Mouse (Mus musculus) hindbrain, postnatal 0 days (tissue): Measurements from ENCODE around the gene Gdf11. TPM values are rescaled to one million over a fixed set of nuclear protein-coding genes. Genes with fewer than 3 reads are reported as not detected.

Source experiments
- ATAC-seq: fragments of 200-750 bp; cut with Nextera tagmentation; 2 replicates; pipeline ENCODE4 v1.8.0; 2017; ENCODE audit warnings: mild to moderate bottlenecking, moderate TSS enrichment, moderate library complexity
- DNase-seq: peaks from one replicate; pipeline ENCODE4 v3.0.0-alpha.2; 2015; ENCODE audit warnings: low spot score
- H3K27ac ChIP-seq: fragments of 300-500 bp; sonication (generic); 2 replicates; pipeline ENCODE4 v1.5.1; 2014; ENCODE audit warnings: mild to moderate bottlenecking
- H3K27me3 ChIP-seq: fragments of 300-500 bp; sonication (generic); 2 replicates; pipeline ENCODE4 v1.6.1; 2014; ENCODE audit warnings: low read length, mixed read lengths; ENCODE audit not compliant: insufficient read depth
- H3K36me3 ChIP-seq: fragments of 300-500 bp; sonication (generic); 2 replicates; pipeline ENCODE4 v1.6.1; 2014; ENCODE audit warnings: low read length, mixed read lengths; ENCODE audit not compliant: insufficient read depth
- H3K4me1 ChIP-seq: fragments of 300-500 bp; sonication (generic); 2 replicates; pipeline ENCODE4 v1.6.1; 2014; ENCODE audit warnings: antibody characterized with exemption, low read length, mixed read lengths; ENCODE audit not compliant: insufficient read depth
- H3K4me2 ChIP-seq: fragments of 300-500 bp; sonication (generic); 2 replicates; pipeline ENCODE4 v1.6.1; 2014; ENCODE audit warnings: low read depth, mild to moderate bottlenecking, low read length, moderate library complexity, mixed read lengths
- H3K4me3 ChIP-seq: fragments of 300-500 bp; sonication (generic); 2 replicates; pipeline ENCODE4 v1.5.1; 2014; ENCODE audit warnings: low read length
- H3K9ac ChIP-seq: fragments of 300-500 bp; sonication (generic); replicated peaks from 2 replicates; pipeline ENCODE4 v1.6.1; 2014; ENCODE audit warnings: mild to moderate bottlenecking, low read length, moderate library complexity, mixed read lengths
- H3K9me3 ChIP-seq: fragments of 300-500 bp; sonication (generic); 2 replicates; pipeline ENCODE4 v1.6.1; 2016; ENCODE audit warnings: low read length, mixed read lengths
- CTCF ChIP-seq: IDR thresholded peaks from 2 replicates; pipeline ENCODE4 v1.5.1; 2016; ENCODE audit warnings: antibody characterized with exemption, control low read depth, low read depth
- polyA plus RNA-seq: library from polyadenylated mRNA; unstranded; fragments of >200 nt; fragmentation: Nextera tagmentation; extraction: Ambion mirVana; gene quantifications from 2 replicates; pipeline ENCODE4 v1.2.1, GENCODE M21; 2015
- total RNA-seq: library from RNA; depleted of rRNA; stranded (reverse); fragments of >200 nt; gene quantifications from 2 replicates; pipeline ENCODE4 v1.2.3, GENCODE M21; 2014; rRNA removed

Gdf11 gene
- total and polyA plus RNA-seq, 2 experiments from 2014 or later = 6.7 to 18.8 TPM

- Histone ChIP-seq H3K36me3 (peaks cover 28% of the 10 kb centered on the region; the same call in 1 of the 2 replicates), H3K9me3 (no peaks in the 10 kb centered on the region)
These were observed 50.9 kb downstream of the Gdf11 start for GRCm38 (mm10) chr10:128840612-128841011.

DNA sequence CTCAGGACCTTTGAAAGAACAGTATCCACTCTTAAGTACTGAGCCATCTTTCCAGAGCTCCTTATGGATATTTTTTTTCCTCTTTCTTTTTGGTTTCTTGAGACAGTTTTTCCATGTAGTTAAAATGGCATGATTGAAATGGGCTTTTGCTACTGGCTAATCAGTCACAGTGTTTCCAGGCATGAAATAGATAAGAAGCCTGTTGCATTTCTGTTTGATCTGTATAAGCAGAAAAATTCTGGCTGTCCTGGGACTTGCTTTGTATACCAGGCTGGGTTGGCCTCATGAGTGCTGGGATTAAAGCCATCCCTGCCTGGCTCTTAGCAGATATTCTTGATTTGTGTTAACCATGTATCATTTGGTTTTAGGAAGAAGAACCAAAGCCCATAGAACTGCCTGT is 52.1 kb downstream of the Gdf11 start:
- H3K4me2 ChIP-seq = no peak overlapping the region
- TF ChIP-seq CTCF = no peak
- H3K36me3 ChIP-seq = peaks cover 28% of the 10 kb centered on the region; the same call in 1 of the 2 replicates
- no peak overlapping the region for H3K9ac ChIP-seq
- no peak overlapping the region for H3K27ac ChIP-seq
- DNase-seq = no peak
- no peaks in the 10 kb centered on the region for H3K4me1 ChIP-seq
- ATAC-seq = no peak
- no peaks in the 10 kb centered on the region for H3K9me3 ChIP-seq
- H3K4me3 ChIP-seq = no peak overlapping the region
- H3K27me3 ChIP-seq = no peaks in the 10 kb centered on the region

More at GRCm38 (mm10) chr10:128840612-128841011, 50.9 kb downstream of the Gdf11 start:
- no peak overlapping the region for H3K9ac ChIP-seq
- no peaks in the 10 kb centered on the region for H3K4me1 ChIP-seq
- H3K27ac ChIP-seq = no peak overlapping the region
- ATAC-seq = no peak
- H3K27me3 ChIP-seq = no peaks in the 10 kb centered on the region
- DNase-seq = no peak
- TF ChIP-seq CTCF = no peak
- no peak overlapping the region for H3K4me2 ChIP-seq
- H3K4me3 ChIP-seq = no peak overlapping the region

DNA sequence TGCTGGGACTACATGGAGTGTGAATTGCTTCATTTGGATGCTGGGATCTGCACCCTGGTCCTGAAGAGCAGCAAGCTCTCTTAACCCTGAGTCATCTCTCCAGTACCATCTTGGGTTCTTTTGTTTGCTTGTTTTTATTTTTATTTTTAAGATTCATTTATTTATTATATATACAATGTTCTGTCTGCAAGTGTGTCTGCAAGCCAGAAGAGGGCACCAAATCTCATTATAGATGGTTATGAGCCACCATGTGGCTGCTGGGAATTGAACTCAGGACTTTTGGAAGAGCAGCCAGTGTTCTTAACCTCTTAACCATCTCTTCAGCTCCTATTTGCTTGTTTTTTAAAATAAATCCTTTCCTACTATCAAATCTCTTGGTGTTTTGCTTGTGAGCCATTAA is 54.1 kb downstream of the Gdf11 start:
- DNase-seq (no peak), ATAC-seq (no peak)
- no peaks in the 10 kb centered on the region for H3K4me1 ChIP-seq
- no peak overlapping the region for H3K27ac ChIP-seq
- H3K9ac ChIP-seq = no peak overlapping the region
- H3K27me3 ChIP-seq = no peaks in the 10 kb centered on the region
- no peak for TF ChIP-seq CTCF
- H3K4me3 ChIP-seq = no peak overlapping the region
- no peaks in the 10 kb centered on the region for H3K9me3 ChIP-seq
- peaks cover 19% of the 10 kb centered on the region; the same call in 1 of the 2 replicates for H3K36me3 ChIP-seq
- H3K4me2 ChIP-seq = no peak overlapping the region

Other genes starting within 250 kb of the Gdf11 start
- 11.0 and 90.5 TPM in 2 replicates for gene Ikzf4, start 245.7 kb downstream of the Gdf11 start, total RNA-seq
- 8.6 and 9.8 TPM in 2 replicates for gene Ikzf4, start 245.7 kb downstream of the Gdf11 start, polyA plus RNA-seq
- gene Suox, start 217.6 kb downstream of the Gdf11 start, total RNA-seq = 15.3 and 15.5 TPM in 2 replicates
- 10.3 and 10.9 TPM in 2 replicates for gene Suox, start 217.6 kb downstream of the Gdf11 start, polyA plus RNA-seq
- 108 and 127 TPM in 2 replicates for gene Rab5b, start 195.5 kb downstream of the Gdf11 start, total RNA-seq
- gene Rab5b, start 195.5 kb downstream of the Gdf11 start, polyA plus RNA-seq = 97.5 and 99.7 TPM in 2 replicates
- 0.63 and 1.0 TPM in 2 replicates for gene Pmel, start 187.5 kb downstream of the Gdf11 start, total RNA-seq
- 1.0 and 1.4 TPM in 2 replicates for gene Pmel, start 187.5 kb downstream of the Gdf11 start, polyA plus RNA-seq
- gene Cdk2, start 186.7 kb downstream of the Gdf11 start, total RNA-seq = 17.5 and 21.2 TPM in 2 replicates
- 16.6 and 17.7 TPM in 2 replicates for gene Cdk2, start 186.7 kb downstream of the Gdf11 start, polyA plus RNA-seq
- gene Dgka, start 146.9 kb downstream of the Gdf11 start, total RNA-seq = 6.2 and 6.6 TPM in 2 replicates
- gene Dgka, start 146.9 kb downstream of the Gdf11 start, polyA plus RNA-seq = 6.2 and 6.7 TPM in 2 replicates
- 45.6 and 47.4 TPM in 2 replicates for gene Pym1, start 143.8 kb downstream of the Gdf11 start, total RNA-seq
- gene Pym1, start 143.8 kb downstream of the Gdf11 start, polyA plus RNA-seq = 51.0 and 51.5 TPM in 2 replicates
- gene Mmp19, start 100.8 kb downstream of the Gdf11 start, total RNA-seq = 0.52 and 2.8 TPM in 2 replicates
- 0.59 and 0.61 TPM in 2 replicates for gene Mmp19, start 100.8 kb downstream of the Gdf11 start, polyA plus RNA-seq
- gene Dnajc14, start 87.7 kb downstream of the Gdf11 start, total RNA-seq = 28.6 and 30.9 TPM in 2 replicates
- 32.7 and 37.0 TPM in 2 replicates for gene Dnajc14, start 87.7 kb downstream of the Gdf11 start, polyA plus RNA-seq
- 26.5 and 27.3 TPM in 2 replicates for gene Tmem198b, start 87.3 kb downstream of the Gdf11 start, total RNA-seq
- 18.8 and 18.9 TPM in 2 replicates for gene Tmem198b, start 87.3 kb downstream of the Gdf11 start, polyA plus RNA-seq
- gene Sarnp, start 74.4 kb downstream of the Gdf11 start, total RNA-seq = 19.4 and 24.3 TPM in 2 replicates
- 126 and 143 TPM in 2 replicates for gene Sarnp, start 74.4 kb downstream of the Gdf11 start, polyA plus RNA-seq
- gene Ormdl2, start 70.1 kb downstream of the Gdf11 start, total RNA-seq = 12.0 and 23.1 TPM in 2 replicates
- gene Ormdl2, start 70.1 kb downstream of the Gdf11 start, polyA plus RNA-seq = 23.8 and 24.8 TPM in 2 replicates
- gene Cd63, start 9.3 kb upstream of the Gdf11 start, total RNA-seq = 35.2 and 40.9 TPM in 2 replicates
- 417 and 436 TPM in 2 replicates for gene Cd63, start 9.3 kb upstream of the Gdf11 start, polyA plus RNA-seq
- gene Rdh5, start 31.2 kb upstream of the Gdf11 start, total RNA-seq = 22.6 and 24.8 TPM in 2 replicates
- 21.0 and 29.2 TPM in 2 replicates for gene Rdh5, start 31.2 kb upstream of the Gdf11 start, polyA plus RNA-seq
- 70.9 and 97.6 TPM in 2 replicates for gene Bloc1s1, start 32.3 kb upstream of the Gdf11 start, total RNA-seq
- gene Bloc1s1, start 32.3 kb upstream of the Gdf11 start, polyA plus RNA-seq = 292 and 298 TPM in 2 replicates
- gene Itga7, start 42.1 kb upstream of the Gdf11 start, total RNA-seq = 29.0 and 30.6 TPM in 2 replicates
- 15.1 and 16.9 TPM in 2 replicates for gene Itga7, start 42.1 kb upstream of the Gdf11 start, polyA plus RNA-seq
- not detected in 2 replicates for gene Mettl7b, start 69.3 kb upstream of the Gdf11 start, total RNA-seq
- gene Mettl7b, start 69.3 kb upstream of the Gdf11 start, polyA plus RNA-seq = not detected in 2 replicates
- gene Olfr9, start 97.7 kb upstream of the Gdf11 start, total RNA-seq = not detected in 2 replicates
- gene Olfr9, start 97.7 kb upstream of the Gdf11 start, polyA plus RNA-seq = not detected in 2 replicates
- gene Olfr763, start 119.1 kb upstream of the Gdf11 start, total RNA-seq = not detected in 2 replicates
- not detected in 2 replicates for gene Olfr763, start 119.1 kb upstream of the Gdf11 start, polyA plus RNA-seq
- gene Olfr764-ps1, start 148.2 kb upstream of the Gdf11 start, total RNA-seq = not detected in 2 replicates
- not detected in 2 replicates for gene Olfr764-ps1, start 148.2 kb upstream of the Gdf11 start, polyA plus RNA-seq
- not detected in 2 replicates for gene Olfr765, start 158.3 kb upstream of the Gdf11 start, total RNA-seq
- gene Olfr765, start 158.3 kb upstream of the Gdf11 start, polyA plus RNA-seq = not detected in 2 replicates
- gene Olfr766-ps1, start 177.3 kb upstream of the Gdf11 start, total RNA-seq = not detected in 2 replicates
- gene Olfr766-ps1, start 177.3 kb upstream of the Gdf11 start, polyA plus RNA-seq = not detected in 2 replicates
- not detected in 2 replicates for gene Olfr767, start 191.2 kb upstream of the Gdf11 start, total RNA-seq
- gene Olfr767, start 191.2 kb upstream of the Gdf11 start, polyA plus RNA-seq = not detected in 2 replicates
- gene Olfr768, start 207.7 kb upstream of the Gdf11 start, total RNA-seq = not detected in 2 replicates
- gene Olfr768, start 207.7 kb upstream of the Gdf11 start, polyA plus RNA-seq = not detected in 2 replicates
- gene Olfr769, start 226.1 kb upstream of the Gdf11 start, total RNA-seq = not detected in 2 replicates
- gene Olfr769, start 226.1 kb upstream of the Gdf11 start, polyA plus RNA-seq = not detected in 2 replicates
- not detected in 2 replicates for gene Olfr770, start 247.3 kb upstream of the Gdf11 start, total RNA-seq
- not detected in 2 replicates for gene Olfr770, start 247.3 kb upstream of the Gdf11 start, polyA plus RNA-seq